ENCODE assay signal across 22 mouse cellular contexts in the genomic region with DNA sequence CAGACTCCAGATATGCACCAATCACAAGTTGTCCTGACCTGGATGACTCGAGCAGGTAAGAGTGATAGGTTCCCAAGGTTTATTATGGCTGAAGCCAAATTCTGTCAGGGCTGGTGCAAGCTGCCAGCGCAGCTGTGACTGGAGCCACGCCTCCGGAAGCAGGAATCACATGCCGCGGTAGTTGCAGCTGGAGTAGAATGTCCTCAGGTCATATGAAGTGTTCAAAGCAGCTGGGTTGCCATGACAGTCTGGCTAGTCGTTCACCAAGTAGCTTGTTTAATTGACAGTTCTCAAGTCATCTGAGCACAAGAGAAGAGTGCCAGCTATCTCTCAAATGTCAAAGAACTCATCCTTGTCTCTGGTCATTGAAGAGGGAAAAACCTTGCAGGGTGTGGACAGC. TPM values are rescaled to one million over a fixed set of nuclear protein-coding genes. Genes with fewer than 3 reads are reported as not detected.
A peak's percentile ranks its signal among the peaks of the same experiment; 100 is the strongest.
DNase-seq lines count a peak whose midpoint lies in the region; ATAC-seq and TF ChIP-seq lines count a peak whose summit lies in the region.
"Had no signal": no experiment of that assay in that cellular context is flagged by ENCODE, and none has a peak within 500 bp of the region (broad histone marks: within the 10 kb centered on the region; RNA-seq: fewer than 3 reads in every experiment).

No protein-coding gene starts in this region.

- H3K27me3 ChIP-seq in hindbrain, embryonic 16.5 days (replicated peaks; ENCODE audit: control insufficient read depth, insufficient read depth, low read length), result no peaks in the 10 kb centered on the region
- no peaks in the 10 kb centered on the region for H3K27me3 ChIP-seq in hindbrain, embryonic 11.5 days (ENCODE audit: control insufficient read depth, insufficient read depth, low read length)
- no peaks in the 10 kb centered on the region for H3K27me3 ChIP-seq in lung, embryonic 14.5 days (ENCODE audit: insufficient read depth, low read length)
- no peaks in the 10 kb centered on the region for H3K27me3 ChIP-seq in lung, postnatal 0 days (replicated peaks; ENCODE audit: insufficient read depth, low read length)
- H3K27me3 ChIP-seq in embryonic facial prominence, embryonic 10.5 days (replicated peaks; ENCODE audit: low read depth, poor library complexity, severe bottlenecking), result no peaks in the 10 kb centered on the region
- no peaks in the 10 kb centered on the region for H3K27me3 ChIP-seq in intestine, postnatal 0 days (replicated peaks; ENCODE audit: control insufficient read depth, insufficient read depth, low read length)
- H3K27me3 ChIP-seq: CH12.LX; embryonic facial prominence, embryonic 13.5 days; heart, embryonic 15.5 days; hindbrain, embryonic 15.5 days; Patski had no signal

- no peak overlapping the region for H3K4me2 ChIP-seq in hindbrain, embryonic 16.5 days (ENCODE audit: low read length)
- no peak overlapping the region for H3K4me2 ChIP-seq in hindbrain, embryonic 11.5 days (replicated peaks; ENCODE audit: low read depth, low read length)
- no peak overlapping the region for H3K4me2 ChIP-seq in lung, embryonic 14.5 days
- no peak overlapping the region for H3K4me2 ChIP-seq in lung, postnatal 0 days (replicated peaks; ENCODE audit: low read depth, low read length)
- no peak overlapping the region for H3K4me2 ChIP-seq in intestine, postnatal 0 days (replicated peaks; ENCODE audit: low read depth)
- H3K4me2 ChIP-seq: embryonic facial prominence, embryonic 13.5 days; heart, embryonic 11.5 days; heart, embryonic 15.5 days; hindbrain, embryonic 15.5 days had no signal

- no peak overlapping the region for H3K9ac ChIP-seq in hindbrain, embryonic 16.5 days (ENCODE audit: low read depth, low read length)
- no peak overlapping the region for H3K9ac ChIP-seq in hindbrain, embryonic 11.5 days (ENCODE audit: low read depth, low read length)
- no peak overlapping the region for H3K9ac ChIP-seq in lung, embryonic 14.5 days
- no peak overlapping the region for H3K9ac ChIP-seq in lung, postnatal 0 days (replicated peaks; ENCODE audit: low read depth)
- H3K9ac ChIP-seq in intestine, postnatal 0 days (ENCODE audit: low read depth, low read length), result no peak overlapping the region
- H3K9ac ChIP-seq: embryonic facial prominence, embryonic 13.5 days; heart, embryonic 15.5 days; hindbrain, embryonic 15.5 days had no signal

- H3K9me3 ChIP-seq in hindbrain, embryonic 16.5 days (ENCODE audit: control insufficient read depth, low read length), result no peaks in the 10 kb centered on the region
- H3K9me3 ChIP-seq in hindbrain, embryonic 11.5 days (ENCODE audit: control insufficient read depth, low read length), result no peaks in the 10 kb centered on the region
- no peaks in the 10 kb centered on the region for H3K9me3 ChIP-seq in lung, embryonic 14.5 days (ENCODE audit: low read depth, low read length)
- H3K9me3 ChIP-seq in lung, postnatal 0 days (ENCODE audit: low read length), result no peaks in the 10 kb centered on the region
- no peaks in the 10 kb centered on the region for H3K9me3 ChIP-seq in embryonic facial prominence, embryonic 10.5 days
- H3K9me3 ChIP-seq in intestine, postnatal 0 days (ENCODE audit: control insufficient read depth), result no peaks in the 10 kb centered on the region
- H3K9me3 ChIP-seq: embryonic facial prominence, embryonic 13.5 days; heart, embryonic 15.5 days; hindbrain, embryonic 15.5 days had no signal

- 0 out of 2 replicates have a peak, but pooled peaks cover 3% of the 10 kb centered on the region for H3K4me1 ChIP-seq in hindbrain, embryonic 16.5 days (ENCODE audit: control insufficient read depth, insufficient read depth, low read depth, low read length)
- H3K4me1 ChIP-seq in hindbrain, embryonic 11.5 days (replicated peaks; ENCODE audit: control insufficient read depth, insufficient read depth, low read length), result no peaks in the 10 kb centered on the region
- H3K4me1 ChIP-seq in lung, embryonic 14.5 days (ENCODE audit: insufficient read depth), result 0 out of 2 replicates have a peak, but pooled peaks cover 9% of the 10 kb centered on the region
- H3K4me1 ChIP-seq in lung, postnatal 0 days (ENCODE audit: insufficient read depth, low read depth, low read length), result peaks cover 10% of the 10 kb centered on the region
- H3K4me1 ChIP-seq in embryonic facial prominence, embryonic 10.5 days, result peaks cover 13% of the 10 kb centered on the region
- H3K4me1 ChIP-seq in intestine, postnatal 0 days (replicated peaks; ENCODE audit: control insufficient read depth, insufficient read depth, low read length), result no peaks in the 10 kb centered on the region

- no peak for TF ChIP-seq CTCF in lung, embryonic 14.5 days (IDR thresholded peaks at IDR 0.05; ENCODE audit: low read depth)
- no peak for TF ChIP-seq CTCF in lung, postnatal 0 days (IDR thresholded peaks at IDR 0.05)
- TF ChIP-seq CTCF in intestine, postnatal 0 days (IDR thresholded peaks at IDR 0.05; ENCODE audit: low read depth), result no peak

- no peak for DNase-seq in hindbrain, embryonic 11.5 days (ENCODE audit: low spot score)
- DNase-seq in lung, embryonic 14.5 days, result peak; percentile 28
- DNase-seq in lung, postnatal 0 days (ENCODE audit: low spot score), result no peak
- peak; percentile 34 for DNase-seq in embryonic facial prominence, embryonic 10.5 days (ENCODE audit: low spot score)
- DNase-seq in embryo, embryonic 11 days, result no peak
- no peak for DNase-seq in lung, postnatal 14 days
- DNase-seq: adrenal gland, adult 2 months; adrenal gland, postnatal 25 days; cerebellum, adult 2 months; cerebellum, postnatal 10 days; gastrocnemius, postnatal 14 days; heart, adult 2 months; heart, postnatal 14 days had no signal

- WGBS in hindbrain, embryonic 16.5 days, result 65% methylated on average over 7 of the region's 7 CpGs
- WGBS in hindbrain, embryonic 11.5 days, result 78% methylated on average over 7 of the region's 7 CpGs
- WGBS in lung, embryonic 14.5 days, result 53% methylated on average over 7 of the region's 7 CpGs
- 56% methylated on average over 7 of the region's 7 CpGs for WGBS in lung, postnatal 0 days
- WGBS in embryonic facial prominence, embryonic 10.5 days, result 63% methylated on average over 7 of the region's 7 CpGs
- 52% methylated on average over 7 of the region's 7 CpGs for WGBS in intestine, postnatal 0 days

- peak; percentile 13; the same call in 1 of the 2 replicates for ATAC-seq in hindbrain, embryonic 16.5 days
- ATAC-seq in hindbrain, embryonic 11.5 days (ENCODE audit: low FRiP score), result no peak
- no peak for ATAC-seq in lung, embryonic 14.5 days (ENCODE audit: insufficient read depth)
- no peak; the same call in 1 of the 2 replicates for ATAC-seq in lung, postnatal 0 days
- ATAC-seq in intestine, postnatal 0 days, result 0 out of 2 replicates have a peak, but pooled peaks have one; percentile 43
- ATAC-seq: forebrain, embryonic 16.5 days; Patski had no signal

- H3K27ac ChIP-seq in hindbrain, embryonic 16.5 days (ENCODE audit: low read depth, low read length), result no peak overlapping the region
- no peak overlapping the region for H3K27ac ChIP-seq in hindbrain, embryonic 11.5 days (ENCODE audit: low read depth, low read length)
- no peak overlapping the region for H3K27ac ChIP-seq in lung, embryonic 14.5 days (ENCODE audit: low read depth)
- no peak overlapping the region for H3K27ac ChIP-seq in lung, postnatal 0 days (ENCODE audit: low read length)
- H3K27ac ChIP-seq in embryonic facial prominence, embryonic 10.5 days (replicated peaks), result no peak overlapping the region
- H3K27ac ChIP-seq in intestine, postnatal 0 days (ENCODE audit: low read depth, low read length), result no peak overlapping the region
- H3K27ac ChIP-seq: embryonic facial prominence, embryonic 13.5 days; heart, adult 2 months; heart, embryonic 15.5 days; hindbrain, embryonic 15.5 days had no signal

- no peaks in the 10 kb centered on the region for H3K36me3 ChIP-seq in hindbrain, embryonic 16.5 days (ENCODE audit: control insufficient read depth, insufficient read depth, low read length)
- H3K36me3 ChIP-seq in hindbrain, embryonic 11.5 days (ENCODE audit: control insufficient read depth, insufficient read depth, low read length), result no peaks in the 10 kb centered on the region
- no peaks in the 10 kb centered on the region for H3K36me3 ChIP-seq in lung, embryonic 14.5 days (ENCODE audit: insufficient read depth)
- H3K36me3 ChIP-seq in lung, postnatal 0 days (ENCODE audit: insufficient read depth, low read length), result no peaks in the 10 kb centered on the region
- H3K36me3 ChIP-seq in embryonic facial prominence, embryonic 10.5 days (replicated peaks), result no peaks in the 10 kb centered on the region
- H3K36me3 ChIP-seq in intestine, postnatal 0 days (ENCODE audit: control insufficient read depth, insufficient read depth), result no peaks in the 10 kb centered on the region
- H3K36me3 ChIP-seq: embryonic facial prominence, embryonic 13.5 days; heart, embryonic 15.5 days; hindbrain, embryonic 15.5 days had no signal

- TF ChIP-seq EP300 in lung, postnatal 0 days (IDR thresholded peaks at IDR 0.05), result no peak

- no peak overlapping the region for H3K4me3 ChIP-seq in hindbrain, embryonic 16.5 days (ENCODE audit: low read length)
- H3K4me3 ChIP-seq in hindbrain, embryonic 11.5 days (ENCODE audit: low read depth, low read length), result no peak overlapping the region
- H3K4me3 ChIP-seq in lung, embryonic 14.5 days (ENCODE audit: low read depth, low read length), result no peak overlapping the region
- H3K4me3 ChIP-seq in lung, postnatal 0 days (ENCODE audit: low read depth, low read length), result no peak overlapping the region
- H3K4me3 ChIP-seq in embryonic facial prominence, embryonic 10.5 days, result no peak overlapping the region
- no peak overlapping the region for H3K4me3 ChIP-seq in intestine, postnatal 0 days (ENCODE audit: low read depth, low read length)
- H3K4me3 ChIP-seq: embryonic facial prominence, embryonic 13.5 days; heart, adult 2 months; heart, embryonic 15.5 days; hindbrain, embryonic 15.5 days had no signal

RNA-seq across cellular contexts. Expression of a gene that starts 28.7 kb away (rescaled TPM):
- 65.8 and 68.6 TPM in 2 replicates for polyA plus RNA-seq in hindbrain, embryonic 16.5 days (2015; fragmentation: Nextera tagmentation; extraction: Ambion mirVana)
- polyA plus RNA-seq in hindbrain, embryonic 11.5 days (2014; fragmentation: Nextera tagmentation; extraction: Ambion mirVana), result 59.5 and 61.2 TPM in 2 replicates
- polyA plus RNA-seq in lung, embryonic 14.5 days (2014; fragmentation: Nextera tagmentation; extraction: Ambion mirVana), result 44.6 and 45.7 TPM in 2 replicates
- 32.1 and 36.0 TPM in 2 replicates for polyA plus RNA-seq in lung, postnatal 0 days (2015; fragmentation: Nextera tagmentation; extraction: Ambion mirVana)
- 45.0 and 45.7 TPM in 2 replicates for polyA plus RNA-seq in embryonic facial prominence, embryonic 10.5 days (2016; fragmentation: Nextera tagmentation; extraction: Ambion mirVana)
- 8.1 and 8.2 TPM in 2 replicates for polyA plus RNA-seq in intestine, postnatal 0 days (2015; fragmentation: Nextera tagmentation; extraction: Ambion mirVana)

Comparison
In these comparisons a context has a peak if more than half of its experiments do, and no peak if none do; other contexts are left out.
1. ATAC-seq: peak in hindbrain, embryonic 16.5 days (single experiment) and intestine, postnatal 0 days (single experiment); none in hindbrain, embryonic 11.5 days (single experiment), lung, embryonic 14.5 days (single experiment) and lung, postnatal 0 days (single experiment).
2. DNase-seq: peak in lung, embryonic 14.5 days (single experiment) and embryonic facial prominence, embryonic 10.5 days (single experiment); none in hindbrain, embryonic 11.5 days (single experiment), lung, postnatal 0 days (single experiment), embryo, embryonic 11 days (single experiment) and lung, postnatal 14 days (single experiment).